Mouse (Mus musculus) C2C12 (cell line): ENCODE measurements around the gene Olfr370.

Source experiments
- MAX ChIP-seq: IDR thresholded peaks from one replicate; pipeline ENCODE4 v1.6.1; 2011; ENCODE audit warnings: mild to moderate bottlenecking, control low read depth
- MYOG ChIP-seq: IDR thresholded peaks from one replicate; pipeline ENCODE4 v1.6.1; 2011; ENCODE audit not compliant: control insufficient read depth, insufficient read length; ENCODE audit errors: extremely low read depth

- TF ChIP-seq MAX (no peak), MYOG (no peak)
These were observed 57.1 kb downstream of the Olfr370 start for GRCm38 (mm10) chr8:83592682-83593081.
